Mouse (Mus musculus): Measurements from ENCODE around the gene Foxp1. TPM values are rescaled to one million over a fixed set of nuclear protein-coding genes. Genes with fewer than 3 reads are reported as not detected.

Gene Foxp1
- polyA plus RNA-seq, 2 experiments from 2014 or later: 210 to 217 TPM

- ATAC-seq: no peak
These were observed 588.1 kb downstream of the Foxp1 start for GRCm38 (mm10) chr6:98934381-98934780.

GRCm38 (mm10) chr6:98933135-98933724 is 589.3 kb downstream of the Foxp1 start:
- ATAC-seq: no peak

- ATAC-seq: no peak
These were observed 590.5 kb downstream of the Foxp1 start for GRCm38 (mm10) chr6:98931881-98932540.

- no peak for ATAC-seq
These were observed 591.7 kb downstream of the Foxp1 start for GRCm38 (mm10) chr6:98930652-98931300.

- no peak for ATAC-seq
These were observed 594.2 kb downstream of the Foxp1 start for GRCm38 (mm10) chr6:98928365-98928764.

- ATAC-seq: no peak
These were observed 621.3 kb downstream of the Foxp1 start for GRCm38 (mm10) chr6:98901259-98901658.

- no peak for ATAC-seq
These were observed 644.3 kb downstream of the Foxp1 start for GRCm38 (mm10) chr6:98878208-98878607.

- ATAC-seq: no peak
These were observed 646.1 kb downstream of the Foxp1 start for GRCm38 (mm10) chr6:98876401-98876800.

Other genes with a start within 250 kb of the Foxp1 start
- 10 to 100 TPM; 33.8 to 35.1 TPM for gene Eif4e3, start 144.1 kb upstream of the Foxp1 start, polyA plus RNA-seq (2017; shearing (Covaris generic))
- gene Gm20696, start 144.1 kb upstream of the Foxp1 start, polyA plus RNA-seq (2017; shearing (Covaris generic)): 10 to 100 TPM; 11.9 to 13.1 TPM
- gene Gpr27, start 170.0 kb upstream of the Foxp1 start, polyA plus RNA-seq (2017; shearing (Covaris generic)): not detected
- not detected for gene Prok2, start 203.7 kb upstream of the Foxp1 start, polyA plus RNA-seq (2017; shearing (Covaris generic))

Data from activated CD4-positive, CD25-positive, alpha-beta regulatory T cell, adult 4 months (primary cell).